ENCODE assay signal across 15 mouse cellular contexts in genomic region chr6:127275430-127275784, GRCm38 (mm10).
DNase-seq lines count a peak whose midpoint lies in the region; ATAC-seq and TF ChIP-seq lines count a peak whose summit lies in the region.
"Had no signal": no experiment of that assay in that cellular context is flagged by ENCODE, and none has a peak within 500 bp of the region (broad histone marks: within the 10 kb centered on the region; RNA-seq: fewer than 3 reads in every experiment).

No protein-coding gene starts in this region.

- peak; percentile 34 for DNase-seq in heart, postnatal 4 days
- DNase-seq in lung, embryonic 14.5 days = no peak
- no peak for DNase-seq in lung, adult 2 months
- DNase-seq in B cell, adult 2 months = peak; percentile 38 to 45
- DNase-seq in ZHBTc4 (ENCODE audit: low read depth, low spot score) = peak; percentile 39
- DNase-seq in frontal cortex, postnatal 36 days (ENCODE audit: low spot score in 2 of 2) = no peak
- no peak for DNase-seq in natural killer cell, adult 2 months (ENCODE audit: low spot score in 2 of 2)
- DNase-seq: adrenal gland, postnatal 36 days; cerebellum, postnatal 36 days; gastrocnemius, postnatal 14 days had no signal

- no peak overlapping the region for H3K27ac ChIP-seq in heart, embryonic 11.5 days (ENCODE audit: low read depth, low read length)
- no peak overlapping the region for H3K27ac ChIP-seq in lung, embryonic 14.5 days (ENCODE audit: low read depth)
- H3K27ac ChIP-seq: embryonic facial prominence, embryonic 13.5 days; forebrain, embryonic 12.5 days; hindbrain, embryonic 15.5 days had no signal

- H3K36me3 ChIP-seq in heart, embryonic 11.5 days (ENCODE audit: control insufficient read depth, insufficient read depth, low read length) = no peaks in the 10 kb centered on the region
- H3K36me3 ChIP-seq in lung, embryonic 14.5 days (ENCODE audit: insufficient read depth) = no peaks in the 10 kb centered on the region
- H3K36me3 ChIP-seq: embryonic facial prominence, embryonic 13.5 days; forebrain, embryonic 12.5 days; hindbrain, embryonic 15.5 days had no signal

- no peaks in the 10 kb centered on the region for H3K27me3 ChIP-seq in heart, embryonic 11.5 days (ENCODE audit: control insufficient read depth, insufficient read depth, low read length)
- no peaks in the 10 kb centered on the region for H3K27me3 ChIP-seq in lung, embryonic 14.5 days (ENCODE audit: insufficient read depth, low read length)
- H3K27me3 ChIP-seq: embryonic facial prominence, embryonic 13.5 days; forebrain, embryonic 12.5 days; hindbrain, embryonic 15.5 days had no signal

- no peak overlapping the region for H3K4me3 ChIP-seq in heart, embryonic 11.5 days (ENCODE audit: low read depth, low read length)
- no peak overlapping the region for H3K4me3 ChIP-seq in lung, embryonic 14.5 days (ENCODE audit: low read depth, low read length)
- H3K4me3 ChIP-seq in lung, adult 2 months (replicated peaks; ENCODE audit: extremely low read depth, low read depth, low read length) = no peak overlapping the region
- H3K4me3 ChIP-seq: embryonic facial prominence, embryonic 13.5 days; forebrain, embryonic 12.5 days; hindbrain, embryonic 15.5 days; megakaryocyte, embryonic 14.5 days had no signal

- ATAC-seq in heart, embryonic 11.5 days (replicated peaks; ENCODE audit: insufficient number of reproducible peaks, low FRiP score, low TSS enrichment) = no peak
- no peak for ATAC-seq in lung, embryonic 14.5 days (ENCODE audit: insufficient read depth)

- 87% methylated on average over 2 of the region's 2 CpGs for WGBS in heart, embryonic 11.5 days (ENCODE audit: insufficient replicate concordance)
- WGBS in lung, embryonic 14.5 days = 89% methylated on average over 2 of the region's 2 CpGs
- WGBS in lung, adult 2 months = 87% methylated on average over 2 of the region's 2 CpGs

- peaks cover 3% of the 10 kb centered on the region; the same call in 1 of the 2 replicates for H3K4me1 ChIP-seq in heart, embryonic 11.5 days (ENCODE audit: control insufficient read depth, insufficient read depth, low read length)
- no peaks in the 10 kb centered on the region for H3K4me1 ChIP-seq in lung, embryonic 14.5 days (ENCODE audit: insufficient read depth)
- no peaks in the 10 kb centered on the region for H3K4me1 ChIP-seq in lung, adult 2 months (ENCODE audit: control insufficient read depth, insufficient read depth, low read length)
- H3K4me1 ChIP-seq: forebrain, embryonic 12.5 days; hindbrain, embryonic 15.5 days had no signal

- no peak for TF ChIP-seq POLR2A in lung, adult 2 months (IDR thresholded peaks at IDR 0.05; ENCODE audit: borderline replicate concordance, extremely low read depth, low read depth, low read length)

- TF ChIP-seq CTCF in lung, embryonic 14.5 days (IDR thresholded peaks at IDR 0.05; ENCODE audit: low read depth) = peak; percentile 46
- TF ChIP-seq CTCF in lung, adult 2 months (IDR thresholded peaks at IDR 0.05; ENCODE audit: insufficient read depth, low read length) = no peak

- no peak overlapping the region for H3K9ac ChIP-seq in heart, embryonic 11.5 days (ENCODE audit: low read depth, low read length)
- H3K9ac ChIP-seq in lung, embryonic 14.5 days = no peak overlapping the region
- H3K9ac ChIP-seq: embryonic facial prominence, embryonic 13.5 days; forebrain, embryonic 12.5 days; hindbrain, embryonic 15.5 days had no signal

- H3K4me2 ChIP-seq in heart, embryonic 11.5 days = no peak overlapping the region
- H3K4me2 ChIP-seq in lung, embryonic 14.5 days = no peak overlapping the region
- H3K4me2 ChIP-seq: embryonic facial prominence, embryonic 13.5 days; forebrain, embryonic 12.5 days; hindbrain, embryonic 15.5 days had no signal

- no peaks in the 10 kb centered on the region; the same call in 1 of the 2 replicates for H3K9me3 ChIP-seq in heart, embryonic 11.5 days (replicated peaks; ENCODE audit: control insufficient read depth, low read length)
- H3K9me3 ChIP-seq in lung, embryonic 14.5 days (ENCODE audit: low read depth, low read length) = no peaks in the 10 kb centered on the region
- H3K9me3 ChIP-seq: hindbrain, embryonic 15.5 days had no signal

Comparison
In these comparisons a context has a peak if more than half of its experiments do, and no peak if none do; other contexts are left out.
1. DNase-seq: peak in heart, postnatal 4 days (single experiment), B cell, adult 2 months (2 of 2) and ZHBTc4 (single experiment); none in lung, embryonic 14.5 days (single experiment), lung, adult 2 months (single experiment), frontal cortex, postnatal 36 days (0 of 2) and natural killer cell, adult 2 months (0 of 2).